Mouse (Mus musculus) MEL (cell line): ENCODE measurements around the gene Arpc3. TPM values are rescaled to one million over a fixed set of nuclear protein-coding genes. Genes with fewer than 3 reads are reported as not detected.

Experiments used
- DNase-seq: peaks from one replicate; pipeline ENCODE4 v3.0.0; 2011; ENCODE audit warnings: low read depth, low spot score
- H3K27ac ChIP-seq: 2 replicates; pipeline ENCODE4 v1.5.1; 2012; ENCODE audit warnings: low read depth, mild to moderate bottlenecking, control low read depth, low read length, moderate library complexity; ENCODE audit not compliant: control insufficient read depth
- H3K27me3 ChIP-seq, 2 experiments: fragments of 150-350 bp in 1 of 2; sonication (generic) in 1 of 2; 2 replicates each; pipeline ENCODE4 v1.6.1; 2012; ENCODE audit warnings: low read length in 2 of 2, mild to moderate bottlenecking in 2 of 2, improper control_type of control experiment in 1 of 2, moderate library complexity in 1 of 2; ENCODE audit not compliant: insufficient read depth in 2 of 2, control insufficient read depth in 1 of 2
- H3K36me3 ChIP-seq, 2 experiments: 2 replicates each; pipeline ENCODE4 v1.6.1; 2012 to 2014; ENCODE audit warnings: low read length in 2 of 2, improper control_type of control experiment in 1 of 2, inconsistent platforms in 1 of 2, mild to moderate bottlenecking in 1 of 2; ENCODE audit not compliant: insufficient read depth in 2 of 2, control insufficient read depth in 1 of 2
- H3K4me1 ChIP-seq, 2 experiments: fragments of 150-350 bp in 1 of 2; sonication (generic) in 1 of 2; 2 replicates each; pipeline ENCODE4 v1.6.1; 2012; ENCODE audit warnings: low read length in 2 of 2, improper control_type of control experiment in 1 of 2, mild to moderate bottlenecking in 1 of 2; ENCODE audit not compliant: insufficient read depth in 2 of 2, control insufficient read depth in 1 of 2
- H3K4me3 ChIP-seq, 2 experiments: fragments of 150-350 bp in 1 of 2; sonication (generic) in 1 of 2; 2 replicates each; pipeline ENCODE4 v1.5.1; 2012; ENCODE audit warnings: low read depth in 2 of 2, low read length in 2 of 2, mild to moderate bottlenecking in 2 of 2, moderate library complexity in 2 of 2, control low read depth in 1 of 2, improper control_type of control experiment in 1 of 2; ENCODE audit not compliant: control insufficient read depth in 1 of 2, insufficient read depth in 1 of 2
- H3K79me2 ChIP-seq: 2 replicates; pipeline ENCODE4 v1.6.1; 2012; ENCODE audit warnings: mild to moderate bottlenecking, low read length, moderate library complexity; ENCODE audit not compliant: control insufficient read depth, poor library complexity, insufficient read depth
- H3K9ac ChIP-seq: 2 replicates; pipeline ENCODE4 v1.6.1; 2012; ENCODE audit warnings: low read depth, mild to moderate bottlenecking, control low read depth, low read length, moderate library complexity; ENCODE audit not compliant: control insufficient read depth, poor library complexity, severe bottlenecking
- H3K9me3 ChIP-seq: fragments of 150-350 bp; sonication (generic); replicated peaks from 2 replicates; pipeline ENCODE4 v1.6.1; 2012; ENCODE audit warnings: mild to moderate bottlenecking, low read length, improper control_type of control experiment, moderate library complexity; ENCODE audit not compliant: insufficient read depth
- GABPA ChIP-seq: IDR thresholded peaks from 2 replicates; pipeline ENCODE4 v1.6.1; 2012; ENCODE audit warnings: low read depth, mild to moderate bottlenecking, inconsistent platforms, low read length, improper control_type of control experiment, moderate library complexity
- GATA1 ChIP-seq: IDR thresholded peaks from 2 replicates; pipeline ENCODE4 v1.6.1; 2011; ENCODE audit warnings: low read depth, low read length, improper control_type of control experiment
- HCFC1 ChIP-seq: IDR thresholded peaks from 2 replicates; pipeline ENCODE4 v1.6.1; 2012; ENCODE audit warnings: low read depth, mild to moderate bottlenecking, inconsistent platforms, low read length, improper control_type of control experiment, moderate library complexity
- MAFK ChIP-seq: IDR thresholded peaks from 2 replicates; pipeline ENCODE4 v1.6.1; 2011; ENCODE audit warnings: low read depth, mild to moderate bottlenecking, low read length, improper control_type of control experiment, borderline replicate concordance
- MAX ChIP-seq: IDR thresholded peaks from 2 replicates; pipeline ENCODE4 v1.6.1; 2011; ENCODE audit warnings: low read length, improper control_type of control experiment
- MAZ ChIP-seq: IDR thresholded peaks from 2 replicates; pipeline ENCODE4 v1.6.1; 2012; ENCODE audit warnings: low read depth, mild to moderate bottlenecking, inconsistent platforms, low read length, improper control_type of control experiment
- MXI1 ChIP-seq: IDR thresholded peaks from 2 replicates; pipeline ENCODE4 v1.6.1; 2011; ENCODE audit warnings: mild to moderate bottlenecking, low read depth, low read length, improper control_type of control experiment
- MYB ChIP-seq: IDR thresholded peaks from 2 replicates; pipeline ENCODE4 v1.6.1; 2011; ENCODE audit warnings: mild to moderate bottlenecking, low read depth, low read length, improper control_type of control experiment
- NELFE ChIP-seq: IDR thresholded peaks from 2 replicates; pipeline ENCODE4 v1.6.1; 2011; ENCODE audit warnings: low read depth, low read length, improper control_type of control experiment
- NRF1 ChIP-seq: IDR thresholded peaks from 2 replicates; pipeline ENCODE4 v1.6.1; 2014; ENCODE audit warnings: low read depth, mild to moderate bottlenecking, inconsistent platforms, low read length, improper control_type of control experiment, moderate library complexity; ENCODE audit not compliant: poor library complexity, insufficient read depth, severe bottlenecking
- POLR2A ChIP-seq, 2 experiments: IDR thresholded peaks; 2 replicates each; pipeline ENCODE4 v1.6.1; 2011 to 2012; ENCODE audit warnings: low read length in 2 of 2, mild to moderate bottlenecking in 2 of 2, control low read depth in 1 of 2, improper control_type of control experiment in 1 of 2, low read depth in 1 of 2, moderate library complexity in 1 of 2; ENCODE audit not compliant: control insufficient read depth in 1 of 2, insufficient read depth in 1 of 2, poor library complexity in 1 of 2
- POLR2AphosphoS2 ChIP-seq: IDR thresholded peaks from 2 replicates; pipeline ENCODE4 v1.6.1; 2011; ENCODE audit warnings: low read length, improper control_type of control experiment
- SIN3A ChIP-seq: IDR thresholded peaks from 2 replicates; pipeline ENCODE4 v1.6.1; 2012; ENCODE audit warnings: low read length, improper control_type of control experiment, inconsistent platforms
- TAL1 ChIP-seq: IDR thresholded peaks from 2 replicates; pipeline ENCODE4 v1.6.1; 2012; ENCODE audit warnings: mild to moderate bottlenecking, inconsistent platforms, low read length, moderate library complexity, mixed read lengths
- UBTF ChIP-seq: IDR thresholded peaks from 2 replicates; pipeline ENCODE4 v1.6.1; 2012; ENCODE audit warnings: low read depth, mild to moderate bottlenecking, inconsistent platforms, low read length, improper control_type of control experiment, moderate library complexity, borderline replicate concordance; ENCODE audit not compliant: insufficient read depth
- ZMIZ1 ChIP-seq: IDR thresholded peaks from 2 replicates; pipeline ENCODE4 v1.6.1; 2012; ENCODE audit warnings: low read depth, mild to moderate bottlenecking, inconsistent platforms, low read length, improper control_type of control experiment, moderate library complexity
- ZNF384 ChIP-seq: IDR thresholded peaks from 2 replicates; pipeline ENCODE4 v1.6.1; 2012; ENCODE audit warnings: low read depth, mild to moderate bottlenecking, inconsistent platforms, low read length, improper control_type of control experiment
- polyA plus RNA-seq, 2 experiments: library from polyadenylated mRNA; stranded (reverse) in 1 of 2; unstranded in 1 of 2; fragments of >175 nt in 1 of 2; fragments of >200 nt in 1 of 2; gene quantifications; 2 replicates each; pipeline versions ENCODE4 v1.2.1 to v1.2.4; 2012; ENCODE audit warnings: low replicate concordance in 2 of 2, low read depth in 1 of 2; ENCODE audit not compliant: insufficient read length in 2 of 2, insufficient read depth in 1 of 2, missing spikeins in 1 of 2
- total RNA-seq: library from RNA; depleted of rRNA; stranded (reverse); fragments of 300-350 nt; gene quantifications from 2 replicates; pipeline ENCODE4 v1.2.3, GENCODE M21; 2012

The Arpc3 gene
- total and polyA plus RNA-seq, 3 experiments, result 365 to 1,109 (median 433) TPM

DNA sequence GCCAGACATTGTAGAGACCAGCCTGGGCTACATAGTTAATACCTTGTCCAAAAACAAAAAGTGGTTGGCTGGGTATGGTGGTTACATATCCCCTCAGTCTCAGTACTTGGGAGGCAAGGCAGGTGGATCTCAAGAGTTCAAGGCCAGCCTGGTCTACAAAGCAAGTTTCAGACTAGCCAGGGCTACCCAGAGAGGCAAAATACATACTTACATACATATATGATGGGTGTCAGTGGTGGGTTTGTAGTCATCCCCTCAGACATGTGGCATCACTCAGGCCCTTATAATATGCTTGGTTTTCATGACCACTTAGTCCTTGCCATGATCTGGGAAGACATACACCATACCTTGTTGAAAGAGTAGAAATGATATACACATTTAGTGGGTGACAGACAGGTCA lies 1.0 kb upstream of the Arpc3 start:
- no peaks in the 10 kb centered on the region for H3K27me3 ChIP-seq
- peaks cover 1 to 7% of the 10 kb centered on the region in 2 experiments; a peak in 3 of 4 replicates for H3K36me3 ChIP-seq
- no peak overlapping the region for H3K27ac ChIP-seq
- no peaks in the 10 kb centered on the region for H3K9me3 ChIP-seq
- no peak overlapping the region for H3K9ac ChIP-seq
- TF ChIP-seq TAL1, result no peak
- no peak for TF ChIP-seq GABPA
- no peak for TF ChIP-seq NRF1
- no peak for TF ChIP-seq MXI1
- TF ChIP-seq ZMIZ1, result no peak
- TF ChIP-seq SIN3A, result no peak
- TF ChIP-seq MAX, result no peak
- no peak for TF ChIP-seq ZNF384
- no peak for TF ChIP-seq POLR2A (IDR thresholded peaks at IDR 0.05; ENCODE audit: control insufficient read depth in 1 of 2, insufficient read depth in 1 of 2, low read depth in 1 of 2, low read length in 2 of 2, poor library complexity in 1 of 2)
- TF ChIP-seq UBTF, result no peak
- TF ChIP-seq HCFC1, result no peak
- TF ChIP-seq NELFE, result no peak
- TF ChIP-seq MYB, result no peak
- TF ChIP-seq GATA1, result no peak
- no peak for TF ChIP-seq MAFK
- TF ChIP-seq POLR2AphosphoS2, result no peak
- TF ChIP-seq, all 39 proteins: peak for 0
- H3K4me3 ChIP-seq, result no peak overlapping the region
- H3K79me2 ChIP-seq, result peaks cover 31% of the 10 kb centered on the region
- H3K4me1 ChIP-seq, result peaks cover 0 to 11% of the 10 kb centered on the region in 2 experiments; a peak in 2 of 4 replicates
- no peak for DNase-seq

DNA sequence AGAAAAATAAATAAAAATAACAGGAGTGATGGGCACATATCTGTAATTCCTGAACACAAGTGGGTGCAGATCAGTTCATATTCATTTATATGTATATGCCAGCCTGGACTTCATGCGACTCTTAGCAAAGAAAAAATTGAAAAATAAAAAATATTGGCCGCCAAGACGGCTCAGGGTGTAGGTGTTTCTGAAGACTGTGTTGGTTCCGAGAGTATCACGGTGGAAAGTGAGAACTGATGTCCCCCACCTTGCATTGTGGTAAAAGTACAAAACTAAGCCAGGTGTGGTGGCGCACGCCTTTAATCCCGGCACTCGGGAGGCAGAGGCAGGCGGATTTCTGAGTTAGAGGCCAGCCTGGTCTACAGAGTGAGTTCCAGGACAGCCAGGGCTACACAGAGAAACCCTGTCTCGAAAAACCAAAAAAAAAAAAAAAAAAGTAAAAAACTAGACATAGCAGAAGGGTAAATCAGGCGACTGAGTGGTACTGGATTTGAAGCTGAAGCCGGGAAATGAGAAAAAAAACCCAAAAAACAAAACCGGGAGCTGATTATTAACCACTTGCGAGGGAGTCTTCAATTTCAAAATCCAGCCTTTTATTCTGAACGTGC lies 396 bp upstream of the Arpc3 start:
- TF ChIP-seq GATA1 (no peak), MAX (no peak), MAZ (no peak), ZNF384 (peak; percentile 76)
- TF ChIP-seq, all 39 proteins: peak for 1
- Histone ChIP-seq H3K27me3 (no peaks in the 10 kb centered on the region), H3K4me3 (peak overlapping the region in 1 of 2 experiments; percentile 23; a peak in 1 of 4 replicates), H3K36me3 (peaks cover 1 to 7% of the 10 kb centered on the region in 2 experiments; a peak in 3 of 4 replicates), H3K27ac (peak overlapping the region; percentile 57; the same call in 1 of the 2 replicates), H3K9ac (peak overlapping the region; percentile 56), H3K79me2 (peaks cover 31% of the 10 kb centered on the region), H3K9me3 (no peaks in the 10 kb centered on the region), H3K4me1 (peaks cover 0 to 11% of the 10 kb centered on the region in 2 experiments; a peak in 2 of 4 replicates)
- DNase-seq, result no peak
